Mouse (Mus musculus) midbrain, postnatal 0 days (tissue): ENCODE data around the gene Ube2g2. TPM values are rescaled to one million over a fixed set of nuclear protein-coding genes. Genes with fewer than 3 reads are reported as not detected.

Source experiments
- ATAC-seq: fragments of 200-750 bp; cut with Nextera tagmentation; 2 replicates; pipeline ENCODE4 v1.8.0; 2017; ENCODE audit warnings: moderate number of reproducible peaks, mild to moderate bottlenecking, moderate TSS enrichment, moderate library complexity; ENCODE audit not compliant: low FRiP score
- DNase-seq: peaks from one replicate; pipeline ENCODE4 v3.0.0-alpha.2; 2015; ENCODE audit warnings: low spot score
- H3K27ac ChIP-seq: fragments of 300-500 bp; sonication (generic); 2 replicates; pipeline ENCODE4 v1.5.1; 2014; ENCODE audit warnings: low read depth, mild to moderate bottlenecking, low read length, mixed read lengths
- H3K27me3 ChIP-seq: fragments of 300-500 bp; sonication (generic); 2 replicates; pipeline ENCODE4 v1.6.1; 2014; ENCODE audit warnings: low read length, control low read depth, mixed read lengths; ENCODE audit not compliant: insufficient read depth
- H3K36me3 ChIP-seq: fragments of 300-500 bp; sonication (generic); 2 replicates; pipeline ENCODE4 v1.6.1; 2014; ENCODE audit warnings: low read length, control low read depth, mixed read lengths; ENCODE audit not compliant: insufficient read depth
- H3K4me1 ChIP-seq: fragments of 300-500 bp; sonication (generic); 2 replicates; pipeline ENCODE4 v1.6.1; 2014; ENCODE audit warnings: mild to moderate bottlenecking, control low read depth, antibody characterized with exemption, low read length, mixed read lengths; ENCODE audit not compliant: insufficient read depth
- H3K4me2 ChIP-seq: fragments of 300-500 bp; sonication (generic); 2 replicates; pipeline ENCODE4 v1.6.1; 2014; ENCODE audit warnings: low read depth, mild to moderate bottlenecking, low read length, mixed read lengths; ENCODE audit not compliant: poor library complexity, severe bottlenecking
- H3K4me3 ChIP-seq: fragments of 300-500 bp; sonication (generic); 2 replicates; pipeline ENCODE4 v1.5.1; 2014; ENCODE audit warnings: low read depth, mild to moderate bottlenecking, low read length, moderate library complexity
- H3K9ac ChIP-seq: fragments of 300-500 bp; sonication (generic); replicated peaks from 2 replicates; pipeline ENCODE4 v1.6.1; 2014; ENCODE audit warnings: mild to moderate bottlenecking, low read length, moderate library complexity, mixed read lengths; ENCODE audit not compliant: poor library complexity, severe bottlenecking
- H3K9me3 ChIP-seq: fragments of 300-500 bp; sonication (generic); 2 replicates; pipeline ENCODE4 v1.6.1; 2016; ENCODE audit warnings: low read length, control low read depth
- CTCF ChIP-seq: IDR thresholded peaks from 2 replicates; pipeline ENCODE4 v1.5.1; 2016; ENCODE audit warnings: antibody characterized with exemption, mild to moderate bottlenecking
- WGBS: fragments of 180-500 bp; shearing (Covaris S2); extraction: QIAGEN DNeasy Blood & Tissue Kit; methylation state at CpG from one replicate; pipeline ENCODE4 v1.1.7; 2014; 5-methylcytosine and 5-hydroxymethylcytosine counted together
- polyA plus RNA-seq: library from polyadenylated mRNA; unstranded; fragments of >200 nt; fragmentation: Nextera tagmentation; extraction: Ambion mirVana; gene quantifications from 2 replicates; pipeline ENCODE4 v1.2.1, GENCODE M21; 2015
- total RNA-seq: library from RNA; depleted of rRNA; stranded (reverse); fragments of >200 nt; gene quantifications from 2 replicates; pipeline ENCODE4 v1.2.3, GENCODE M21; 2014

The Ube2g2 gene
- total and polyA plus RNA-seq, 2 experiments from 2014 or later = 41.8 to 67.2 TPM

GRCm38 (mm10) chr10:77621546-77621945, 529 bp upstream of the Ube2g2 start:
- no peak for ATAC-seq
- Histone ChIP-seq H3K4me1 (0 out of 2 replicates have a peak, but pooled peaks cover 4% of the 10 kb centered on the region), H3K36me3 (peaks cover 21% of the 10 kb centered on the region; the same call in 1 of the 2 replicates), H3K4me2 (peak overlapping the region; percentile 73), H3K27ac (peak overlapping the region; percentile 87), H3K4me3 (peak overlapping the region; percentile 97), H3K27me3 (no peaks in the 10 kb centered on the region), H3K9me3 (no peaks in the 10 kb centered on the region), H3K9ac (peak overlapping the region; percentile 96)
- DNase-seq = no peak
- WGBS = 70% methylated on average over 8 of the region's 8 CpGs
- no peak for TF ChIP-seq CTCF

GRCm38 (mm10) chr10:77623069-77623492, 1.0 kb downstream of the Ube2g2 start:
- Histone ChIP-seq H3K4me1 (0 out of 2 replicates have a peak, but pooled peaks cover 4% of the 10 kb centered on the region), H3K9me3 (no peaks in the 10 kb centered on the region), H3K36me3 (peaks cover 13% of the 10 kb centered on the region; the same call in 1 of the 2 replicates), H3K4me3 (peak overlapping the region; percentile 97), H3K27ac (0 out of 2 replicates have a peak overlapping the region, but pooled peaks have one; percentile 87), H3K4me2 (peak overlapping the region; percentile 73), H3K9ac (peak overlapping the region; percentile 96), H3K27me3 (no peaks in the 10 kb centered on the region)
- TF ChIP-seq CTCF = no peak
- DNase-seq (peak; percentile 86), ATAC-seq (0 out of 2 replicates have a peak, but pooled peaks have one; percentile 14)
- 6% methylated on average over 8 of the region's 8 CpGs for WGBS

GRCm38 (mm10) chr10:77623639-77624400, 1.7 kb downstream of the Ube2g2 start:
- ATAC-seq = no peak
- H3K9ac ChIP-seq = 0 out of 2 replicates have a peak overlapping the region, but pooled peaks have one; percentile 96
- 91% methylated on average over 10 of the region's 10 CpGs for WGBS
- peak overlapping the region; percentile 73 for H3K4me2 ChIP-seq
- no peaks in the 10 kb centered on the region for H3K27me3 ChIP-seq
- H3K9me3 ChIP-seq = no peaks in the 10 kb centered on the region
- 0 out of 2 replicates have a peak, but pooled peaks cover 4% of the 10 kb centered on the region for H3K4me1 ChIP-seq
- 0 out of 2 replicates have a peak, but pooled peaks cover 8% of the 10 kb centered on the region for H3K36me3 ChIP-seq
- no peak for DNase-seq
- H3K4me3 ChIP-seq = peak overlapping the region; percentile 97; the same call in 1 of the 2 replicates
- TF ChIP-seq CTCF = no peak
- H3K27ac ChIP-seq = no peak overlapping the region

GRCm38 (mm10) chr10:77624570-77624995, 2.5 kb downstream of the Ube2g2 start:
- 72% methylated on average over 7 of the region's 7 CpGs for WGBS
- ATAC-seq = no peak
- Histone ChIP-seq H3K9me3 (no peaks in the 10 kb centered on the region), H3K27me3 (no peaks in the 10 kb centered on the region), H3K4me2 (no peak overlapping the region), H3K36me3 (0 out of 2 replicates have a peak, but pooled peaks cover 8% of the 10 kb centered on the region), H3K4me3 (no peak overlapping the region), H3K27ac (no peak overlapping the region), H3K4me1 (0 out of 2 replicates have a peak, but pooled peaks cover 4% of the 10 kb centered on the region), H3K9ac (no peak overlapping the region)
- TF ChIP-seq CTCF = no peak
- DNase-seq = no peak

- TF ChIP-seq CTCF = no peak
- Histone ChIP-seq H3K4me1 (0 out of 2 replicates have a peak, but pooled peaks cover 4% of the 10 kb centered on the region), H3K27ac (no peak overlapping the region), H3K4me3 (no peak overlapping the region), H3K36me3 (0 out of 2 replicates have a peak, but pooled peaks cover 8% of the 10 kb centered on the region), H3K9me3 (no peaks in the 10 kb centered on the region), H3K27me3 (no peaks in the 10 kb centered on the region), H3K4me2 (no peak overlapping the region), H3K9ac (no peak overlapping the region)
- ATAC-seq (no peak), DNase-seq (no peak)
- WGBS = 88% methylated on average over 7 of the region's 7 CpGs
These were observed 4.0 kb downstream of the Ube2g2 start for GRCm38 (mm10) chr10:77626036-77626435.

- ATAC-seq (no peak), DNase-seq (no peak)
- Histone ChIP-seq H3K27me3 (no peaks in the 10 kb centered on the region), H3K27ac (no peak overlapping the region), H3K9me3 (no peaks in the 10 kb centered on the region), H3K4me2 (no peak overlapping the region), H3K4me1 (0 out of 2 replicates have a peak, but pooled peaks cover 4% of the 10 kb centered on the region), H3K9ac (no peak overlapping the region), H3K4me3 (no peak overlapping the region), H3K36me3 (0 out of 2 replicates have a peak, but pooled peaks cover 12% of the 10 kb centered on the region)
- WGBS = 70% methylated on average over 7 of the region's 7 CpGs
- no peak for TF ChIP-seq CTCF
These were observed 4.5 kb downstream of the Ube2g2 start for GRCm38 (mm10) chr10:77626591-77626990.
